Comparison of ENCODE assay signal across 8 mouse cellular contexts in the genomic region with DNA sequence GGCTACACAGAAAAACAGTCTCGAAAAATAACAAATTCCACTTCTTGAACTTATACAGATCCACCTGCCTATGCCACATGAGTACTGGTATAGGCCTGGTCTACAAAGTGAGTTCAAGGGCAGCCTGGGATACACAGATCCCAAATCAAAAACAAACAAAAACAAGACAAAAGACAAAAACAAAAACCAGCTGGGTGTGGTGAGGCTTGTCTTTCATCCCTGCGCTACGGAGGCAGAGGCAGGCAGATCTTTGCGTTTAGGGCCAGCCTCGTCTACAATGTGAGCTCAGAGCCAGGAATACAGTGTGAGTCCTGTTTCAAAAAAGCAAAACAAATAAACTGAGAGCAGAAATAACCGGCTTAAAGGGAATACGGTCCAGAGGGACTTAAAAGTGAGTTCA. TPM values are rescaled to one million over a fixed set of nuclear protein-coding genes. Genes with fewer than 3 reads are reported as not detected.
DNase-seq lines count a peak whose midpoint lies in the region; ATAC-seq lines count a peak whose summit lies in the region.

No protein-coding gene starts in this region.

- H3K9ac ChIP-seq in heart, embryonic 12.5 days = peak overlapping the region; percentile 40; the same call in 1 of the 2 replicates
- H3K9ac ChIP-seq in forebrain, embryonic 15.5 days (replicated peaks) = peak overlapping the region; percentile 50

- H3K4me2 ChIP-seq in heart, embryonic 12.5 days = peak overlapping the region; percentile 71
- H3K4me2 ChIP-seq in forebrain, embryonic 15.5 days (replicated peaks) = peak overlapping the region; percentile 65

- no peaks in the 10 kb centered on the region for H3K27me3 ChIP-seq in heart, embryonic 12.5 days (replicated peaks)
- no peaks in the 10 kb centered on the region for H3K27me3 ChIP-seq in forebrain, embryonic 15.5 days

- H3K27ac ChIP-seq in heart, embryonic 12.5 days (ENCODE audit: poor library complexity, severe bottlenecking) = no peak overlapping the region
- peak overlapping the region; percentile 83 for H3K27ac ChIP-seq in forebrain, embryonic 15.5 days (replicated peaks)

- H3K4me3 ChIP-seq in heart, embryonic 12.5 days = peak overlapping the region; percentile 92
- H3K4me3 ChIP-seq in forebrain, embryonic 15.5 days = peak overlapping the region; percentile 66

- H3K9me3 ChIP-seq in heart, embryonic 12.5 days (replicated peaks) = 0 out of 2 replicates have a peak, but pooled peaks cover 3% of the 10 kb centered on the region
- H3K9me3 ChIP-seq in forebrain, embryonic 15.5 days = no peaks in the 10 kb centered on the region

- peaks cover 17% of the 10 kb centered on the region for H3K4me1 ChIP-seq in heart, embryonic 12.5 days (replicated peaks)
- peaks cover 25% of the 10 kb centered on the region for H3K4me1 ChIP-seq in forebrain, embryonic 15.5 days

- WGBS in heart, embryonic 12.5 days = 57% methylated on average over 7 of the region's 7 CpGs
- 68% methylated on average over 7 of the region's 7 CpGs for WGBS in forebrain, embryonic 15.5 days

- DNase-seq in heart, adult 8-10 months (ENCODE audit: low spot score) = no peak
- DNase-seq in ES-CJ7 (ENCODE audit: low read depth, low spot score) = peak; percentile 27
- DNase-seq in lung, postnatal 36 days = peak; percentile 10
- DNase-seq in right cerebral cortex, postnatal 4 days = no peak
- no peak for DNase-seq in layer of hippocampus, adult 9-10 months (ENCODE audit: low spot score)
- DNase-seq in layer of hippocampus, adult 11-12 months (ENCODE audit: low spot score) = no peak

- peaks cover 28% of the 10 kb centered on the region for H3K36me3 ChIP-seq in heart, embryonic 12.5 days
- H3K36me3 ChIP-seq in forebrain, embryonic 15.5 days = peaks cover 22% of the 10 kb centered on the region

- no peak for ATAC-seq in heart, embryonic 12.5 days (ENCODE audit: insufficient number of reproducible peaks, low FRiP score)
- ATAC-seq in forebrain, embryonic 15.5 days (replicated peaks) = no peak; the same call in 1 of the 2 replicates

RNA-seq across cellular contexts. Expression of a gene that starts 0.5 kb away (rescaled TPM):
- polyA plus RNA-seq in heart, embryonic 12.5 days (2016; fragmentation: Nextera tagmentation; extraction: Ambion mirVana) = 217 and 231 TPM in 2 replicates
- total RNA-seq in heart, adult 8-10 months (2022) = 100 to 1,000 TPM in 1 of 4 experiments, 10 to 100 TPM in 3; 80.2 to 101 (median 83.8) TPM
- polyA plus RNA-seq in forebrain, embryonic 15.5 days (2015; fragmentation: Nextera tagmentation; extraction: Ambion mirVana) = 440 and 448 TPM in 2 replicates

RNA-seq across cellular contexts. Expression of a gene that starts 10.5 kb away (rescaled TPM):
- 51.8 and 57.5 TPM in 2 replicates for polyA plus RNA-seq in heart, embryonic 12.5 days (2016; fragmentation: Nextera tagmentation; extraction: Ambion mirVana)
- total RNA-seq in heart, adult 8-10 months (2022) = 10 to 100 TPM; 37.7 to 46.1 (median 40.5) TPM
- polyA plus RNA-seq in forebrain, embryonic 15.5 days (2015; fragmentation: Nextera tagmentation; extraction: Ambion mirVana) = 85.2 and 86.6 TPM in 2 replicates

RNA-seq across cellular contexts. Expression of a gene that starts 41.1 kb away (rescaled TPM):
- polyA plus RNA-seq in heart, embryonic 12.5 days (2016; fragmentation: Nextera tagmentation; extraction: Ambion mirVana) = 0.22 and 0.91 TPM in 2 replicates
- under 1 TPM in 2 of 4 experiments, not detected in 2; 0.19 TPM for total RNA-seq in heart, adult 8-10 months (2022)
- polyA plus RNA-seq in forebrain, embryonic 15.5 days (2015; fragmentation: Nextera tagmentation; extraction: Ambion mirVana) = 1.3 and 1.8 TPM in 2 replicates

RNA-seq across cellular contexts. Expression of a gene that starts 41.2 kb away (rescaled TPM):
- 0.26 and 0.45 TPM in 2 replicates for polyA plus RNA-seq in heart, embryonic 12.5 days (2016; fragmentation: Nextera tagmentation; extraction: Ambion mirVana)
- under 1 TPM; 0.16 to 0.29 (median 0.21) TPM for total RNA-seq in heart, adult 8-10 months (2022)
- 0.22 and 0.25 TPM in 2 replicates for polyA plus RNA-seq in forebrain, embryonic 15.5 days (2015; fragmentation: Nextera tagmentation; extraction: Ambion mirVana)

Comparison
In these comparisons a context has a peak if more than half of its experiments do, and no peak if none do; other contexts are left out.
1. DNase-seq: peak in ES-CJ7 (single experiment) and lung, postnatal 36 days (single experiment); none in heart, adult 8-10 months (single experiment), right cerebral cortex, postnatal 4 days (single experiment), layer of hippocampus, adult 9-10 months (single experiment) and layer of hippocampus, adult 11-12 months (single experiment).